Mouse (Mus musculus) adrenal gland, postnatal 36 days (tissue): ENCODE measurements around the gene Map3k1. TPM values are rescaled to one million over a fixed set of nuclear protein-coding genes. Genes with fewer than 3 reads are reported as not detected.

Experiments
- DNase-seq, 2 experiments: peaks; one replicate each; pipeline ENCODE4 v3.0.0; 2021; ENCODE audit warnings: mixed read lengths in 1 of 2
- total RNA-seq, 2 experiments: library from RNA; stranded (reverse); gene quantifications; 2 replicates each; pipeline ENCODE4 v1.2.3; 2021

The Map3k1 gene
- total RNA-seq, 2 experiments from 2014 or later: 48.2 to 56.2 TPM

- DNase-seq: no peak
These were observed 3.9 kb upstream of the Map3k1 start for GRCm38 (mm10) chr13:111812647-111813046.

GRCm38 (mm10) chr13:111810998-111811628 is 2.3 kb upstream of the Map3k1 start:
- DNase-seq: no peak

GRCm38 (mm10) chr13:111809466-111810228 is 854 bp upstream of the Map3k1 start:
- peak; percentile 71 to 87 for DNase-seq

- DNase-seq: no peak
These were observed 481 bp downstream of the Map3k1 start for GRCm38 (mm10) chr13:111808387-111808636.

- DNase-seq: peak; percentile 45 to 67
These were observed 1.0 kb downstream of the Map3k1 start for GRCm38 (mm10) chr13:111807596-111808386.

GRCm38 (mm10) chr13:111807105-111807595 is 1.6 kb downstream of the Map3k1 start:
- peak in 1 of 2 experiments; percentile 53 for DNase-seq

GRCm38 (mm10) chr13:111805738-111806722 is 2.8 kb downstream of the Map3k1 start:
- no peak for DNase-seq

GRCm38 (mm10) chr13:111804951-111805673 is 3.7 kb downstream of the Map3k1 start:
- DNase-seq: peak in 1 of 2 experiments; percentile 47

GRCm38 (mm10) chr13:111804189-111804588 is 4.6 kb downstream of the Map3k1 start:
- DNase-seq: no peak

- no peak for DNase-seq
These were observed 5.3 kb downstream of the Map3k1 start for GRCm38 (mm10) chr13:111803506-111803905.

GRCm38 (mm10) chr13:111802900-111803299 is 5.9 kb downstream of the Map3k1 start:
- DNase-seq: no peak

- no peak for DNase-seq
These were observed 6.5 kb downstream of the Map3k1 start for GRCm38 (mm10) chr13:111802271-111802665.

GRCm38 (mm10) chr13:111801662-111802270 is 7.0 kb downstream of the Map3k1 start:
- DNase-seq: no peak

GRCm38 (mm10) chr13:111800866-111801265 is 7.9 kb downstream of the Map3k1 start:
- DNase-seq: peak in 1 of 2 experiments; percentile 78

- peak; percentile 68 to 69 for DNase-seq
These were observed 10.7 kb downstream of the Map3k1 start for GRCm38 (mm10) chr13:111798044-111798443.

- peak; percentile 88 to 89 for DNase-seq
These were observed 11.8 kb downstream of the Map3k1 start for GRCm38 (mm10) chr13:111797021-111797420.

- DNase-seq: peak in 1 of 2 experiments; percentile 67
These were observed 12.4 kb downstream of the Map3k1 start for GRCm38 (mm10) chr13:111796191-111796920.

GRCm38 (mm10) chr13:111792975-111793287 is 15.9 kb downstream of the Map3k1 start:
- DNase-seq: no peak

GRCm38 (mm10) chr13:111792130-111792974 is 16.4 kb downstream of the Map3k1 start:
- peak; percentile 72 to 82 for DNase-seq
